Mouse (Mus musculus): ENCODE results near the gene Carns1.
A peak's percentile ranks its signal among the peaks of the same experiment; 100 is the strongest.

Carns1 gene

DNA sequence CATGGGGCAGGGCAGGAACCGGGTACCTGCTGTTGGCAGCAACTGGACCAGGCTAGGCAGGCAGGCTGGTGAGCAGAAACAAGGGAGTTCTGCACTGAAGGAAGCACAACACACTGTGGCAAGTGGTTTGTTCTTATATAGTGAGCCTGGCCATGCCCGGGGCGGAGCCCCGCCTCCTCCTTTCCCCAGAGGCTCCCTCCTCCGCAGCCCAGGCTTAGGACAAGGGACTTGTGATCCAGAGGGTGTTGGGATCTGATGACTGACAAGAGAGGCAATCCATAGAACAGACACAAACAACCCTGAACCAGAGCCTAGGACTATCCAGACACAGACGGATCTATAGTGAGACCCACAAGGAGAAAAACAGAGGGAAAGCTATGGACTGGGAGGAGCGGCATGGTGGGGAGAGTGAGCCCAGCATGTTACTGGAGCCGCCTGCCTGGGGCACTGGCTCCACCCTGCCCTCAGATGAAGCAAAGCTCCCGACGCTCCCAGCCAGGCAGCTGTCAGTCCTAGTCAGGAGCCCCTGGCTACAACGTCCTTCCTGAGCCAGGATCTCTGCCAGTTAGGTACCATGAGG is at the start of gene Carns1:
TSS of gene Carns1 (minus strand) at position 112 of the 580 bp plus-strand sequence.
- no peak for DNase-seq (ENCODE audit: low read depth)

DNA sequence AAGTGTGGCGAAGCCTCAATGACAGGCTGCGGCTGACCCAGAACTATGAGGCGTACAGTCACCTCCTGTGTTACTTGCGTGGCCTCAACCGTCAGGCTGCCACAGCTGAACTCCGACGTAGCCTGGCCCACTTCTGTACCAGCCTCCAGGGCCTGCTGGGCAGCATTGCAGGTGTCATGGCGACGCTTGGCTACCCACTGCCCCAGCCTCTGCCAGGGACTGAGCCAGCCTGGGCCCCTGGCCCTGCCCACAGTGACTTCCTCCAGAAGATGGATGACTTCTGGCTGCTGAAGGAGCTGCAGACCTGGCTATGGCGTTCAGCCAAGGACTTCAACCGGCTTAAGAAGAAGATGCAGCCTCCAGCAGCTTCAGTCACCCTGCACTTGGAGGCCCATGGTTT is 46.9 kb upstream of the Carns1 start:
- no peak for DNase-seq (ENCODE audit: low read depth)

DNA sequence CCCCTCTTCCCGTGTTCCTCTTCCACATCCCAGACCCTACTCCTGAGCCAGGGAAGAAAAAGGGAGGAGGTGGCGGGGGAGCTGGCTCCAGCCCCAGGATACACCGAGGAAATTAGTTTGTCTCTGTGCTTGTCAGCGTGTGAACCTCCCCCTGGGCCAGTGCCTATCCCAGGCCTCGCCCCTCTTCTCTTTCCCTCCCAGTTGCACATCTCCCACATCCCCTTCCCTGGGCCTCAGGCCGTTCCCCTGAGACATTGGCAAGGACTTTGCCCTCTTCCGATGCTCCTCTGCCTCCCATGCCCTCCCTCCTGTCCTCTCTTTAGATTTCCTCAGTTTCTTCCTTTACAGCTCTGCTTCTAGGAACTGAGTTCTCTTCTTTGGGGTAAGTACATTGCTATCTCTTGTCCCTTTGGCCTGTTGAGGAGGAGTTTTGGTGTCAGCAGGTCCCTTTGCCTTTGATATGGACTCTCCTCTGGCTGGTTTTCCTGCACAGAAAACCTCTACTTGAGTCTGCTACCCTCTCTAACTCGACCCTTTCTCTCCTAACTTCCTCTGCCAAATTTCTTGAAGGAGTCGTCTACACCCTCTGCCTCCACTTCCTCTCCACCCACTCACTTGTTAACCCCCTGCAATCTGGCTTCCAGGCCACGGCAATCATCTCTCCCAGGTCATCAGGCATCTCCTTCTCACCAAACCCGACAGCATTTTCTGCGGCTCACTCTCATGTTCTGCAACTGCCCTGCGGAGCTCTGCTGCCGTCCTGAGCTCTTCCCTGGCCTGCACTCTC is 45.9 kb upstream of the Carns1 start:
- DNase-seq (ENCODE audit: low read depth) = no peak

DNA sequence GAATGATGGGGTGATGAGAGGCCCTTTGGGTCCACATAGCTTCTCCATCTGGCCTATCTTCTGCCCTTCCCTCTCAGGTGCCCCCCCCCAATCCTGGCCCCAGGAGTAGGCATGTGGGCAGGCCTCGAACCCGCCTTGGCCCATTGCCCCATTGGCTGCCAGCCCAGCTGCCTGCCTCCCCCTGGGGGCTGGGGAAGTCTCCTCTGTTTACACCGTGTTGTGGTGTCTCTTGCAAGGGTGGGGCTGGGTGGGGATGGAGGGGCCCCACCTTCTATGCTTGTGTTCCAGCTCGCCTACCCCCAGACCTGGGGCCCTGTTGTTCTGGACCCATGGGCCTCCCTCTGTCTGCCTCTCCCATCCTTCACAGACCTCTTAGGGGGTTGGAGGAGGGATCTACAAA is 45.1 kb upstream of the Carns1 start:
- no peak for DNase-seq (ENCODE audit: low read depth)

GRCm38 (mm10) chr19:4219943-4220342 is 44.7 kb upstream of the Carns1 start:
- no peak for DNase-seq (ENCODE audit: low read depth)

DNA sequence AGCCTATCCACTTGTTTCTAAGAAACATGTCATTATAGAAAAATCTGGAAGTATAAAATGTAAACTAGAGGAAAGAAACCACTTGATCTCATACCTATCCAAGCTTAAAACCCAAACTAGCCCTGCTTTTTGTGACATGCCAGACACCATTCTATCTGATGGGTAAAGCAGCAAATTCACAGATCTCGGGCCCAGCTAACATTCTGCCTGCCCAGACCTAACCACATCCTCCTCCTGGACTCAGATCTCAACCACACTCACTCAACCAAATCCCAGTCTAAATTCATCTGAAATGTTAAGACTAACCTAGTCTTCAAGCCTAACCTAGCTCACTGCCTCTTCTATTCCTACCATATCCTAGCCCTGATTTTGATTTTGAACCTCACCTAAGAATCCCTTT is 43.5 kb upstream of the Carns1 start:
- no peak for DNase-seq (ENCODE audit: low read depth)

DNA sequence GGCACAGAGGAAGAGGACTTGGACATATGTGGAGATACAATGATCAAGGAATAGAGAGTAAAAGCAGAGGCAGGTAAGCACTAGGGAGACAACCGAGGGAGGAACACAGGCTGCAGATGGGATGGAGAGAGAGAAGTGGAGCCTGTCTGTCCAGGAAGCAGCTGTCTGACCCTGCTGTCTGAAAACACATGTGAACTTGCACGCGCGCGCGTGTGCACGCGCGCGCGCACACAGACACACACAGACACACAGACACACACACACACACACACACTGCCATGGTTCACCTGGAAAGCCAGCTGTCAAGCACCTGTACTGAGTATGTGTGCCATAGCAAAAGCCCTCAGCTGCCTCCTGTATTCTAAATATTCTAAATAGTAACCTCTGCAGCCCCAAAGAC is 43.0 kb upstream of the Carns1 start:
- no peak for DNase-seq (ENCODE audit: low read depth)

DNA sequence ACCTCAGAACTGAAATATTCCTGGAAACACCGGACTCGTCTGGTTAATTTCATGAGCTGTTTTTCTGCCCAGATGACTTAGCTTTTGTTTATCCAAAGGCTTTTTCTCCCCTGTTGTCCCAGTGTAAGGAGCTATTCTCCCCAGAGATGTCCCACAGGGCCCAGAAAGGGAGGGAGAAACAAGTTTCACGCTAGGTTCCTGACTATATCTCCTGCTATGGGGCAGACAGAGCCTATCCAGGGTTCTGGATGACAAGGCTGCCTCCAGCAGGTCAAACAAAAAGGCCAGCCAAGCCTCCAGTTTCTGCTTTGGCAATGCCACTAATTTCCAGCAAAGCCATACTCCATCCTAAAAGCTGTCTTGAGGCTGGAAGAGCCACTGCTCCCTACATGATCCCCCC is 42.6 kb upstream of the Carns1 start:
- no peak for DNase-seq (ENCODE audit: low read depth)

- no peak for DNase-seq (ENCODE audit: low read depth)
Measured at GRCm38 (mm10) chr19:4217140-4217539, 41.9 kb upstream of the Carns1 start.

DNA sequence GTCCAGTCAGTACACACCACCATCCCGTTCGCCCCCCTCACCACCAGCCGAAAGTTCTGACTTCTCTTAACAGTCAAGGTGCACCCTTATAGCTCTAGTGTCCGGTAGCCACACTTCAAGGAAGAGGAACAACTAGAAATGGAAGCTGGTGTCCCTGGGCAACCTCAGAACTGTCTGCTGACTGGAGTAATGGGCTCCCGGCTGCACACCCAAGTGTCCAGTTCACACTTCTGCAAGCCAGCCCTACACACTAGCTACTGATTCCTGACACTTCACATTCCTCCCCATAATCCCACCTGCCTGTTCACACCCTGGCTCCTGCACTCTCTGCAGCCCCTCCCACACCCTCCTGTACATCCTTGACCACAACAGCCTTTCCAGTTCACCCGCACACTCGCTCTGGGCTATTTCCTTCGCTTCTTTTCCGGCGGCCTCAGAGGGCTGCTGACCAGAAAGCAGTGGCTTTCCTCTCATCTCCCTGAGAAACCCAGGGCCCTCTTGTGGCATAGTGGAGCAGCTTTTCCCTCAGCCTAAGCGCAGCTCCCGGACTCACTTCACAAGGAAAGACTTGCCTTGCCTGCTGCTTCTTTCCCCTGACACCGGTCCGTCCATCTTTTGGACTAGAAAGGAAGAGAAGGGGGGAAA is 40.9 kb upstream of the Carns1 start:
- DNase-seq (ENCODE audit: low read depth) = no peak

GRCm38 (mm10) chr19:4215451-4215840 is 40.2 kb upstream of the Carns1 start:
- DNase-seq (ENCODE audit: low read depth) = no peak

GRCm38 (mm10) chr19:4214771-4215450 is 39.6 kb upstream of the Carns1 start:
- DNase-seq (ENCODE audit: low read depth) = no peak

- no peak for DNase-seq (ENCODE audit: low read depth)
Measured at GRCm38 (mm10) chr19:4214071-4214770, 38.9 kb upstream of the Carns1 start, which contains the start of the genes Clcf1 and AC109138.7. TSS of gene Clcf1 (plus strand) at chr19:4214238. TSS of gene AC109138.7 (plus strand) at chr19:4214357.

GRCm38 (mm10) chr19:4213524-4213974 is 38.3 kb upstream of the Carns1 start:
- DNase-seq (ENCODE audit: low read depth) = no peak

DNA sequence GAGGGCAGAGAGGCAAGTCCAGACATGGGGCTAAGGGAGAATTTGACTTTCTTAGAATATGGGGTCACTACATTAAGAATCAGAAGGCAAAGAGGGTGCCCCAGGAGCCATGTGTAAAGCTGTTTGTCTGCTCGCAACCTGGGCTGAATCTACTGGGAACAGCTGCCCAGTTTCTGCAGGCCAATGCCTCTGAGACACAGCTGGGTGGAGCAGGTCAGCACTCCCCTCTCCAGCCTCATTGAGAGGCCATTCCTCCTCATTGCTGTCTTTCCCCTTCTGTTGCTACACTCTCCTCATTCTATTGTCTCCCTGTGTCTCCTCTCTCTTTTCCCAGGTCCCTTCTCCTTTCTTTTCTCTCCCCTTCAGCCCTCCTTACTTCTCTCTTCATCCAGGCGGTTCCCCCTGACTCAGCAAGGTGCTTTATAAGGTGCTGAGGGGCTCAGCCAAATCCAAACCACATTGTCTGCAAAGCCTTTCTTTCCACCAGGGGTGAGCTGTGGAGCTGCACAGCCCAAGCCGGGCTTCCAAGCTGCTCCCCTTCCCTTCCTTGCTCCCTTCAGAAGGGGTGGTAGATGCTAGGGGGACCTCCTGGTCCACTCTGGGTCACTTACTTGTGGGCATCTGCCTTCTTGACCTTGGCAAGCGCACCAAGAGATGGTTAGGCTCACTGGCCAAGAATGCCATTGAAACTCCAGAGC is 36.8 kb upstream of the Carns1 start:
- DNase-seq (ENCODE audit: low read depth) = no peak

DNA sequence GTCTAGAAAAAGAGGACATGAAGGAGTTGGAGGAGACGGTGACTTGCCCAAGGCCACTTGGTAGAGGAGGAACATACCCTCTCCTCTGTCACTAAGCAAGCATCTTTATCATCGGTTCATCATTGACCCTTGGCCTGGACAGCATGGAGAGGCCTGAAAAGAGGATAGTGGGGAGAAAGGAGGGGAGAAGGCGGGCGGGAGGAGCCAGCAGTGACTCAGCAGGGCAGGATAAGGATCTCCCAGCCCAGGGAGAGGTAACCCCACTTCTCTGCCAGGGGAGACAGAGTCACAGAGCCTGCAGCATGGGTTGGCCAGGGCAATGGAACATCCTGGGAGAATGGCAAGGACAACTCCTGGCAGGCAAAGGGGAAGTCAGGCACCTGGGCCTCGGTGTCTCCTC is 33.3 kb upstream of the Carns1 start:
- no peak for DNase-seq (ENCODE audit: low read depth)

- DNase-seq (ENCODE audit: low read depth) = peak; percentile 43
Measured at GRCm38 (mm10) chr19:4206971-4207370, 31.7 kb upstream of the Carns1 start.

- no peak for DNase-seq (ENCODE audit: low read depth)
Measured at GRCm38 (mm10) chr19:4204889-4205288, 29.6 kb upstream of the Carns1 start.

- DNase-seq (ENCODE audit: low read depth) = no peak
Measured at GRCm38 (mm10) chr19:4203604-4204326, 28.5 kb upstream of the Carns1 start.

GRCm38 (mm10) chr19:4203148-4203547 is 27.9 kb upstream of the Carns1 start:
- no peak for DNase-seq (ENCODE audit: low read depth)

GRCm38 (mm10) chr19:4202149-4202548 is 26.9 kb upstream of the Carns1 start:
- DNase-seq (ENCODE audit: low read depth) = no peak
